Mouse (Mus musculus): ENCODE measurements around the gene Ppp1r3f.

Ppp1r3f gene

GRCm38 (mm10) chrX:7574087-7574884 lies at the start of gene Ppp1r3f:
Gene Ppp1r3f (minus strand): TSS chrX:7574283.
- DNase-seq, result peak; percentile 96

DNA sequence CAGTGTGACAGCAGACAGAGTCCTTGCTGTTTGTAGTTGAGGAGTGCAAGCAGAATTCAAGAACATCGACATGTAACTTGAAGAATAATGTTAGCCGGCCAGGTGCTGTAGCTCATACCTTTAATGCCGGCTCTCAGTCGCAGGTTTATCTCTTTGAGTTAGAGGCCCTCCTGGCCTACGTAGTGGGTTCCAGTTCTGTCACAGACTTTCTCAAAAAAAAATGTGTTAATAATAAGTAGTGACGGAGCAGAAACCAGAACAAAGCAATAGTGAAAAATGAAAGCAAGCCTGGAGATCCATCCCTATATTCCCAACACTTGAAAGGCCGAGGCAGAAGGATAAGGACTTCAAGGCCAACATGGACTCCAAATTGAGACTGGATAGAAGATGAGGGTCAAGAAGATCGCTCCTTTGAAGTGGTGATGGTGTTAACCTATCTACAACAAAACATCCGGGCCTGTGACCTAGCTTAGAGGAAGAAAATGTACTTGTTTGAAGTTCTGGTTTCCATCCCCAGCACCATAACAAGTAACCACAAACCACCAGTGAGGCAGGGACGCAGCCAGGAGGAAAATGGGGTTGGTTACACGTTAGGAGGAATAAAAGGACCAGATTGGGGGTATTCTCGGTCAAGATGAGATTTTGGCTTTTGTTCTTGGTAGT lies 43.9 kb upstream of the Ppp1r3f start:
- no peak for DNase-seq

DNA sequence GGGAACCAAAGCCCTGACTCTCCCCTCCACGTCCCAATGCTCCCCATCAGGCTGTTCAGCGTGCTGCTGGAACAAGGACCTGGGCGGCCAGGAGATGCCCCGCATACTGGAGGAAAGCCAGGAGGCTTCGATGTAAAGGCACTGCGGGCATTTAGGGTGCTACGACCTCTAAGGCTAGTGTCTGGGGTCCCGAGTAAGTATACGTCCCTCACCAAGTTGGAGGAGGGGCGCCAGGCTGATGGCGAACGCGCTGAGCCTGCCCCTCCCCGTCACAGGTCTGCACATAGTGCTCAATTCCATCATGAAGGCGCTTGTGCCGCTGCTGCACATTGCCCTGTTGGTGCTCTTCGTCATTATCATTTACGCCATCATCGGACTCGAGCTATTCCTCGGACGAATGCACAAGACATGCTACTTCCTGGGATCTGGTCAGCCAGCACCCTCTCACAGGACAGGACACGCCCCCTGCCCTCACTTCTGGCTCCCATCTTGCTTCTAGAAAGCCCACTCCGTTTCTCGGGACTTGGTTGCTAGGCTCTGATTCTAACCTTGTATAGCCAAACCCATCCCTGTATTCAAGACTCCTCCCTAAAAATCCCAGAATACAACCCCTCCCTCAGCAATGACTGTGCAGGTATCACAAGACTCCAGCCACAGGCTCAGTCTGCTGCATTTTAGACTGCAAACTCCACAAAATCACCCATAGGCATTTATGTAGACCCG lies 36.6 kb upstream of the Ppp1r3f start:
- DNase-seq, result no peak

GRCm38 (mm10) chrX:7610035-7610434 lies 36.0 kb upstream of the Ppp1r3f start:
- DNase-seq, result no peak

DNA sequence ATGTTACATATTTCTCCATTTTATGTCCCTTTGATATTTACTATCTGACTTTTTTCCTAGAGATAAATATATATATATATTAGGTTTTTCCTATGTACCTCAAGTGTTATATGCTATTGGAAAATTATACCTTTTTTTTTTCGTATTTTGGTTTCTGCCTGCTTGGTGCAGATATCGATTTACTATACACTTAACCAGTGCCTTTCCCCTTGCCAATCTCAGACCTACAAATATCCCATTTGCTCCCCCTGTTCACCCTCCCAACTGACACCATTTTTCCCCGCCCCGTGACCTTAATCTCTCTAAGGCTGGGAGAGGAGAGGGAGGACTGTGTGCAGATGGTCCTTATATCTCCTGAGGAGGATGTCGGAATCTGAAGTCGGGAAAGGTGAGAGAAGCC lies 32.7 kb upstream of the Ppp1r3f start, which contains the start of gene Cacna1f:
Gene Cacna1f (plus strand): TSS at position 301 of the 400 bp plus-strand sequence.
- DNase-seq, result no peak

DNA sequence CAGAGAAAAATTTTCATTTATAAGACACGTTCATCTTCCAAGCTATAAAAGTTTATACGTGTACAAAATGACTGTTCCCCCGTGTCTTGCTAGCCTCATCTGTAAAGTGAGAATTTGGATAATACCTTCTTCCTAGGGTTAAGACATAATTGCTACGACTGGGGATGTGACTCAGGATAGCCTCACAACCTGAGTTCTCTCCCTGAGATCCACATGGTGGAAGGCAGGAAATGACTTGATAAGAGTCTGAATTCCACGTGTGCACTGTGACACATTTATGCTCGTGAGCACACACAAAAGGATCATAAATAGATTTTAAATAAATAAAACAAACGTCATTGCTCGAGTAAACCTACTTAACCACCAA lies 31.5 kb upstream of the Ppp1r3f start:
- DNase-seq, result no peak

- DNase-seq, result peak; percentile 92
Observed at GRCm38 (mm10) chrX:7604879-7605574, 30.9 kb upstream of the Ppp1r3f start, which contains the start of gene Ccdc22. Gene Ccdc22 (minus strand): TSS chrX:7605517.

DNA sequence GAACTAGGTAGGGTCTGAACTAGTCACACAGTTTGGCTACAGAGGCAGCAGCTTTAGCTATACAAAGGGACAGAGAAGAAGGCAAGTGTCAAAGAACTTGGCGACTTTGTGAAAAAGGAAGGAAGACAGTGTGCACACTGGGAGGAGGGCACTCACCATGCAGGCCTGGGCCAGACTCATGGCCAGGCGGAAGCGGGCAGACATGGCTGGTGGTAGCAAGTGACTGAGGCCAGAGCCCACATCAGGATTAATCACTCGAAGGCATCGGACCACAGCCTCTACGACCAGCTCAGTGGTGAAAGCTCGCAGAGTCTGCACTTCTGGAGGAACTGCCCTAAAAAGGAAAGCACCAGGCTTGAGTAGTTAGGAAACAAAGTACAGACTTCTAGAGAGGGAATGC lies 29.9 kb upstream of the Ppp1r3f start:
- DNase-seq, result no peak

DNA sequence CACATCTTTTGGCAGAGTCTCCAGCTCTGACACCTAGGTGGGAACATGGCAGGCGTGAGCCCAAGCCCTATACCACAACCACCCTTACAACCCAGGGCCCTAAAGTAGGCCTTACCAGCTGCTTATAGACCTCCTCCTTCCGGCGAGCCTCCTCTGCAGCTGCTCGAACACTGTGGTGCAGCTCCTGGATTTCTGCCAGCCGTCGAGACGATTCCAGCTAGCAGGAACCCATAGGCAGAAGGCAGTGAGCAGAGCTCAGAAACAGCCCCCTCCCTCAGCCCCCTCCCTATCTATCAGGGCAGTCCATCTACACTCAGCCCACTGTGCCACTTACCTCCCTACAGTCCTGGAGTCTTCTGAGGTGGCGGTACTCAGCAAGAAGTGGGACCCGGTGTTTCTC lies 21.3 kb upstream of the Ppp1r3f start:
- no peak for DNase-seq

DNA sequence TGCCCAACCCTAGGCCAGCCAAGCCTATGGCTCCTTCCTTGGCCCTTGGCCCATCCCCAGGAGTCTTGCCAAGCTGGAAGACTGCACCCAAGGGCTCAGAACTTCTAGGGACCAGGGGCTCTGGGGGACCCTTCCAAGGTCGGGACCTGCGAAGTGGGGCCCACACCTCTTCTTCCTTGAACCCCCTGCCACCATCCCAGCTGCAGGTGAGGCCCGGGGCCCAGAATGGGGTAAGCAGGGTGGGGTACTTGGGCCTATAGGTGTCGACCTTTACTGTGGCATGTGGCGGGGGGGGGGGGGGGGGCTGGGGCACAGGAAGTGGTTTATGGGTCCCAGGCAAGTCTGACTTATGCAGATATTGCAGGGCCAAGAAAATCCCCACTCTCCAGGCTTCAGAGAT lies 12.3 kb upstream of the Ppp1r3f start:
- DNase-seq, result no peak

- DNase-seq, result no peak
Observed at GRCm38 (mm10) chrX:7583881-7584280, 9.8 kb upstream of the Ppp1r3f start.

DNA sequence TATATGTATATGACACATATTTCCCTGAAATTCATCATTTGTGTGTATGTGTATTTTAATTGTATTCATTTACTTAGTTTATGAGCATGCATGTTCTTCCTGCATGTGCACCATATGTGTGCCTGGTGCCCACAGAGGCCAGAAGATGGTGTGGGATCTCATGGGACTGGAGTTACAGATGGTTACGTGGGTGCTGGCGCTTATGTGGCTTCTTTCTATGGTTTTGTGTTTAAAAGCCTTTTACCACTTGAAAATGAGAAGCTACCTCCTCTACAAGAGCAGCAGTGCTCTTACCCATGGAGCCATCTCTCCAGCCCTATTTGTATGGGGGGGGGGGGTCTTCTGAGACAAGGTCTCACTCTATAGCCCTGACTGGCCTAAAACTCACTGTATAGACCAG lies 7.1 kb upstream of the Ppp1r3f start:
- no peak for DNase-seq

GRCm38 (mm10) chrX:7574885-7575231 lies 775 bp upstream of the Ppp1r3f start:
- DNase-seq, result no peak

- peak; percentile 50 for DNase-seq
Observed at GRCm38 (mm10) chrX:7573176-7574086, 652 bp downstream of the Ppp1r3f start, which contains the start of gene Foxp3. Gene Foxp3 (plus strand): TSS chrX:7573644.

DNA sequence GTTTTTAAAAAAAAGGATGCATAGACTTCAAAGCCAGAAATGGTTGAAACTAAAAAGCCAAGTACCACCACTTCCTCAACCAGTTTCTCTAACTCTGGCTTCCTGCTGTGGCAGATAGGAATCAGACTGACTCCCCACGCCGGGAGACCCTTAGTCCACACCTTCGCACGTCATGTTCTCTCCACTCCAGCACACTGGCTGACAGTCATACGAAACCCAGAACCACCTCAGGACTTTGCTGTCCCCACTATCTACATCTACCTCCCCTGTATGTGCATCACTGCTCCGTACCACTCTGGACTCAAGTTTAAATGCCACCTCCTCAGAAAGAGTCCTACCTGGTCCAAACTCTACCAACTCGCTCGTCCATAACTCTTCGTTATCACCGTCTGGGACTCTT lies 1.6 kb downstream of the Ppp1r3f start:
- no peak for DNase-seq

- DNase-seq, result no peak
Observed at GRCm38 (mm10) chrX:7571565-7572136, 2.4 kb downstream of the Ppp1r3f start.

DNA sequence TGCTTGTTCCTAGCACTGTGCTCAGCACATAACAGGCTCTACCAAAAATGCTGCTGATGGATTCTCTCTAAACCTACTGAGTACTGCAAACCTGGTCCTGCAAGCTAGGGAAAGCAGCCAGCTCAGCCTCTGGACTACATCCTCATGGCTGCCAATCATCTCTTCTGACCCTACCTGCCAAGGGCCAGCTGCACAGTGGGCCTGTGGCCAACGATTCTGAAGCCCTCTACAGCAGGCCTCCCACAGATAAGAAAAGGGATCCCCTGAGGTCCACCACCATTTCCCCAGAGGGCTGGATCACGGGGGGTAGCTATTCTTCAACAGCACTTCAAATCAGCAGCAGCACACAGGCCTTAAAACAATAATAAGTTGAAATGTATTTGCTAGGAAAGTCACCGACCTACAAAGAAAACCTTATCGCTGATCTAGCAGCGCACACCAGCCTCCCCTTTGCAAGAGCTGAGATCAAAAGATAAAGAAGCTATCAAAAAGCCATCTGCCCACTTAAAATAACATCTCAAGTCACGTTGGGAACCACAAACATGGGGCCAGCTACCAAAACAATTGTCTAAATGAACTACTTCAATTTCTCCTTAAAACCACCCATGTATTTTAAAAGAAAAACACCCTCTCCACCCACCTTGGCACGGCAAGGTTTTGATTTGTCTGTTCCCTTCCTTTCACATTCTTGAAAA lies 3.5 kb downstream of the Ppp1r3f start:
- no peak for DNase-seq

DNA sequence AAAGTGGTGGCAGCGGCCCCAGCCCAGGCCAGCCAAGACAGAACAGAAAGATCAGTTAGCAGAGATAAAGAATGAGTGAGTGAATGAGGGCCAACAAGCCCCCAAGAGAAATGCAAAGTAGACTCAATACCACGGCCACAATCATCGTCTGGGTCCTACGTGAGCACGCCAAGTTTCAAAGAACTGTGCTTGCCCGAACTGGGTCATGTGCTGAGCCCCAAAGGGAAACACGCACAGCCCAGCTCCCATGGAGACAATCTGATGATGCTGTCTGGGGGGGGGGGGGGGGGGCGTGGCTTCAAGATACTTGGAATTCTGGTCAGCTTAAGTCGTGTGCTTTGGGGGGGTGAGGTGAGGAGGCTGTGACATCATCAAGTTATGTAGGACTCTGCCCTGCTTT lies 6.6 kb downstream of the Ppp1r3f start:
- no peak for DNase-seq

GRCm38 (mm10) chrX:7566352-7566751 lies 7.7 kb downstream of the Ppp1r3f start:
- peak; percentile 16 for DNase-seq

DNA sequence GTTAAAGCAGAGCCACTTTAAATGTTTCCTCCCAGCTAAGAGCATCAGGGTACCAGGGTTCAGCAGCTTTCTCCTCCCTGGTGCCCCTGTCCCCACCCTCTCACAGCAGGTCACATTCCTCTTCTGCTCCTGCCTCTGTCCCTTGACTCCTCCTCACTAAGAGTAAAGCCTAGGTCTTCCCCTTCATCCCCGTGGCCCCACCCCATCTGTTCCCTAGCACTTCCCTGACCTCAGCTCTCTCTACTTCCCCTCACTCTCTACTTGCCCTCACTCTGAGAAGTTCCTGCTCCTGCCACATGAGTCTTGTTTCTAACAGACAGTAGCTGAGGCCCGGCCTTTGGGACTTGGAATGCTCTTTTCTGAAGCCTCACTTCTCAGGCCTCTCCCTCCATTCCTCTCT lies 11.0 kb downstream of the Ppp1r3f start:
- DNase-seq, result no peak

- DNase-seq, result no peak
Observed at GRCm38 (mm10) chrX:7553474-7553873, 20.6 kb downstream of the Ppp1r3f start.
